Mouse (Mus musculus) limb, embryonic 14.5 days (tissue): ENCODE data around the gene Pigo. TPM values are rescaled to one million over a fixed set of nuclear protein-coding genes. Genes with fewer than 3 reads are reported as not detected.

Experiments
- ATAC-seq: fragments of 200-750 bp; cut with Nextera tagmentation; 2 replicates; pipeline ENCODE4 v1.8.0; 2017; ENCODE audit warnings: low read depth, moderate number of reproducible peaks, moderate TSS enrichment; ENCODE audit not compliant: low FRiP score
- DNase-seq: peaks from one replicate; pipeline ENCODE4 v3.0.0-alpha.2; 2015; ENCODE audit warnings: low spot score
- H3K27ac ChIP-seq: fragments of 300-500 bp; sonication (generic); replicated peaks from 2 replicates; pipeline ENCODE4 v1.5.1; 2014; ENCODE audit warnings: low read depth, mild to moderate bottlenecking, low read length, moderate library complexity, mixed read lengths
- H3K27me3 ChIP-seq: fragments of 300-500 bp; sonication (generic); 2 replicates; pipeline ENCODE4 v1.6.1; 2014; ENCODE audit warnings: low read length, mixed read lengths; ENCODE audit not compliant: control insufficient read depth, insufficient read depth
- H3K36me3 ChIP-seq: fragments of 300-500 bp; sonication (generic); 2 replicates; pipeline ENCODE4 v1.6.1; 2014; ENCODE audit warnings: mild to moderate bottlenecking, low read length, moderate library complexity, mixed read lengths; ENCODE audit not compliant: control insufficient read depth, insufficient read depth
- H3K4me1 ChIP-seq: fragments of 300-500 bp; sonication (generic); 2 replicates; pipeline ENCODE4 v1.6.1; 2014; ENCODE audit warnings: antibody characterized with exemption, low read length, mixed read lengths; ENCODE audit not compliant: control insufficient read depth, insufficient read depth
- H3K4me2 ChIP-seq: fragments of 300-500 bp; sonication (generic); replicated peaks from 2 replicates; pipeline ENCODE4 v1.6.1; 2014; ENCODE audit warnings: low read depth, mild to moderate bottlenecking, low read length, moderate library complexity; ENCODE audit not compliant: severe bottlenecking
- H3K4me3 ChIP-seq: fragments of 300-500 bp; sonication (generic); replicated peaks from 2 replicates; pipeline ENCODE4 v1.5.1; 2014; ENCODE audit warnings: low read length
- H3K9ac ChIP-seq: fragments of 300-500 bp; sonication (generic); 2 replicates; pipeline ENCODE4 v1.6.1; 2014; ENCODE audit warnings: mild to moderate bottlenecking, low read depth, low read length, moderate library complexity; ENCODE audit not compliant: severe bottlenecking
- H3K9me3 ChIP-seq: fragments of 300-500 bp; sonication (generic); 2 replicates; pipeline ENCODE4 v1.6.1; 2016; ENCODE audit warnings: low read length; ENCODE audit not compliant: control insufficient read depth
- POLR2A ChIP-seq: fragments of 200-500 bp; IDR thresholded peaks from 2 replicates; pipeline ENCODE4 v1.8.0; 2012; ENCODE audit warnings: inconsistent platforms, mild to moderate bottlenecking, moderate library complexity, borderline replicate concordance; ENCODE audit not compliant: insufficient read depth, insufficient read length; ENCODE audit errors: extremely low read depth
- WGBS: fragments of 180-500 bp; shearing (Covaris S2); extraction: QIAGEN DNeasy Blood & Tissue Kit; methylation state at CpG from one replicate; pipeline ENCODE4 v1.1.7; 2014; 5-methylcytosine and 5-hydroxymethylcytosine counted together
- polyA plus RNA-seq, 2 experiments: library from polyadenylated mRNA; depleted of rRNA in 1 of 2; stranded (reverse) in 1 of 2; unstranded in 1 of 2; fragments of >200 nt; fragmentation: Nextera tagmentation in 1 of 2; extraction: Ambion mirVana in 1 of 2; gene quantifications; 2 replicates each; pipeline versions ENCODE4 v1.2.1 to v1.2.3; 2012 to 2014

Gene Pigo
- polyA plus RNA-seq, 2 experiments: 17.6 to 33.4 TPM

DNA sequence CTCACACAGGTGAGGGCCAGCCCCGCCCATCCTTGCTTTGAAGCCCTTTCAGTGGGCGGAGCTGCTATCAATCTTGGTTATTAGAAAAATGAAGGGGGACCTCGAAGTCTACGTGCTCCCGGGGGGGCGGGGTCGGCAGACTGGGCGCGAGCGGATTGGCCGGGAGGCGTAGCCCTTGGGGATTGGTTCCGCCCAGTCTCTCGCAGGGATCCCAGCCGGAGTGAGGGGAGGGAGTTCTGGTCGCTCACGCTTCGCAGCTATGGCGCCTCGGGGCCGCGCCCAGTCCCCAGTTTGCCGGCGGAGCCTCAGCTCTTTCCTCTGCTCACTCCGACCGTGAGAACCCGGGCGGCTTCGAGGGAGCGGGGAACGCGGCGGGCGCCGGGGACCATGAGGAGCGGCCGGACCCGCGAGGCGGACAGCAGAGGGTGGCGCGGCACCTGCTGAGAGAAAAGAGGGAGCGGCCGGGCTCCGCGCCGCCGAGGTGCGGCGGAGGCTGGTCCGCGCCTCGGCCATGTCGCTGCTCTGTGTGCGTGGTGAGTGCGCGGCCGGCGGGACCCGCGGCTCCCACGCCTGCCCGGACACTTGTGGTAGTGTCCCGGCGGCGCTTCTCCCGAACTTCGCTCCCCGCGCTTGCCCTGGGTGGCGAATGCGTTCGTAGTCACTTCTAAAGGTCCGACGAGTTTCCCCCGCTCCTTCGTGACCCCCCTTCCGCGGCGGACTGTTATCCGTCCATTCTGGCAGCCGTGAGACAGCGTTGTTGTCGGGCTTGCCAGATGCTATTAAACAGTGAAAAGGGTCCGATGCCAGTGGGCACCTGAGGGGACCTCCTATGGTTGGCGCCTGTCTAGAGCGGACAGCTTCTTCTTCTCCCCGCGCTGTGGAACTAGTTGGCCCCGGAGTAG lies 33.4 kb upstream of the Pigo start, which contains the start of gene Unc13b:
Gene Unc13b (plus strand): TSS at position 201 of the 902 bp plus-strand sequence.
- peak; percentile 87 for DNase-seq
- WGBS: under 1% methylated on average over 55 of the region's 90 CpGs
- TF ChIP-seq POLR2A: 0 out of 2 replicates have a peak, but pooled peaks have one; percentile 28
- ATAC-seq: peak; percentile 93
- H3K9ac ChIP-seq: peak within 1 kb of the TSS; percentile 45; the same call in 1 of the 2 replicates
- H3K27me3 ChIP-seq: peaks cover 15% of the 10 kb centered on the region
- H3K27ac ChIP-seq: no peak within 1 kb of the TSS
- peak within 1 kb of the TSS; percentile 61 for H3K4me3 ChIP-seq
- no peaks in the 10 kb centered on the region for H3K36me3 ChIP-seq
- no peaks in the 10 kb centered on the region for H3K4me1 ChIP-seq
- H3K4me2 ChIP-seq: peak within 1 kb of the TSS; percentile 97
- 0 out of 2 replicates have a peak, but pooled peaks cover 4% of the 10 kb centered on the region for H3K9me3 ChIP-seq

DNA sequence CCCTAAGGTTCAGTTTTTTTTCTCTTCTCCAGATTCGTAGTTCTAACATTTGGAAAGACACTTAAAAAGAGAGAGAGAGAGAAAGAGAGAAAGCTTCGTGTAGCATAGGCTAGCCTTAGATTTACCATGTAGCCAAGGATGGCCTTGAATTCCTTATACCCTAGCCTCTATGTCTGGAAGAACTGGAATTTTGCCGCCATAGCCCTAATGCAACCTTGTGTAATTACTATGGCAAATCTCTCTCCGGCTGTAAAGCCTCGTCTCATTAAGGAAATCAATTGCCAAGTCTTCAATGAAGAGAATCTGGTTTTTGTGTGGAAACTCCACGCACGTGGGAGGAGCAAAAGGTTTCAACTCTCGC lies 32.8 kb upstream of the Pigo start:
- TF ChIP-seq POLR2A: no peak
- Histone ChIP-seq H3K4me2 (peak overlapping the region; percentile 97), H3K9me3 (0 out of 2 replicates have a peak, but pooled peaks cover 4% of the 10 kb centered on the region), H3K4me1 (no peaks in the 10 kb centered on the region), H3K27ac (no peak overlapping the region), H3K9ac (no peak overlapping the region), H3K27me3 (peaks cover 15% of the 10 kb centered on the region), H3K36me3 (no peaks in the 10 kb centered on the region), H3K4me3 (peak overlapping the region; percentile 61)
- WGBS: 14% methylated on average over 8 of the region's 8 CpGs
- DNase-seq: no peak
- ATAC-seq: peak; percentile 5; the same call in 1 of the 2 replicates

DNA sequence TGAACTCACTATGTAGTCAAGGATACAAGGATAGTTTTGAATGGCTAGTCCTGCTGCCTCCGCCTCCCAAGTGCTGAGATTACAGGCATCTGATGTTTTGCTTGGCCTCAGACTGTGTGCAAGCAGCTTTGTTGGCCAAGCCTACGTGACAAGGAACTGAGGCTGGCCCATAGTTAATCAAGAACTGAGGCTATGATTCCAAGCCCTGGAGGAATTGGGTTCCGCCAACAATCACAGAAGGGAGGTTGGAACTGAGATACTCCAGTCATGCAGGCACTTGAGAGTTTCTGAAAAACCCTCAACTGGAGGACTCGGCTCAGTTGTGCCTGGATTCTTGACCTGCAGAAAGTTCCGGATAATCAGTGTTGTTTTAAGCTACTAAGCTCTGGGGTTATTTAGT lies 32.0 kb upstream of the Pigo start:
- H3K36me3 ChIP-seq: no peaks in the 10 kb centered on the region
- H3K27ac ChIP-seq: no peak overlapping the region
- TF ChIP-seq POLR2A: no peak
- no peak overlapping the region for H3K9ac ChIP-seq
- H3K27me3 ChIP-seq: peaks cover 15% of the 10 kb centered on the region
- H3K4me2 ChIP-seq: no peak overlapping the region
- DNase-seq (no peak), ATAC-seq (no peak)
- H3K4me3 ChIP-seq: no peak overlapping the region
- WGBS: 84% methylated on average over 5 of the region's 5 CpGs
- no peaks in the 10 kb centered on the region for H3K4me1 ChIP-seq
- 0 out of 2 replicates have a peak, but pooled peaks cover 4% of the 10 kb centered on the region for H3K9me3 ChIP-seq

DNA sequence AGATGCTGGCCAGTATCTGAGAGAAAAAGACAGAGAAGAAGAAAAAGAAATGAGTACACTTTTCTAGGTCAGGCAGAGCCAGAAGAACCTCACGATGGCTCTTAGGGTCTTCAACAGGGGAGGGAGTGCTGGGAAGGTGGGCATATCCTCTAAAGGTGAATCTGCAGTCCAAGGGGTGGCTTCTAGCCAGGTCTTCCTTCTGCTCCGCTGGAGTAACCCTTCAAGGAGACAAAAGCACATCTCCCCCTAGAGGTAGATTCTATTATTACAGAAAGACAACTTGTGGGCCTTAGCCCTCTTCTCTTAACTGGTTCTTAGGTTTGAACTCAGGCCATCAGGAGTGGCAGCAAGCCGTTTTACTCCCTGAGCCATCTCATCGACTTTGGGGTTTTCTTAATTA lies 27.0 kb upstream of the Pigo start:
- no peak overlapping the region for H3K9ac ChIP-seq
- WGBS: 23% methylated on average over 4 of the region's 4 CpGs
- no peaks in the 10 kb centered on the region for H3K27me3 ChIP-seq
- no peak for TF ChIP-seq POLR2A
- H3K9me3 ChIP-seq: no peaks in the 10 kb centered on the region
- H3K4me3 ChIP-seq: no peak overlapping the region
- no peak for ATAC-seq
- H3K27ac ChIP-seq: no peak overlapping the region
- H3K4me2 ChIP-seq: no peak overlapping the region
- DNase-seq: peak; percentile 87
- H3K4me1 ChIP-seq: no peaks in the 10 kb centered on the region; the same call in 1 of the 2 replicates
- H3K36me3 ChIP-seq: no peaks in the 10 kb centered on the region

DNA sequence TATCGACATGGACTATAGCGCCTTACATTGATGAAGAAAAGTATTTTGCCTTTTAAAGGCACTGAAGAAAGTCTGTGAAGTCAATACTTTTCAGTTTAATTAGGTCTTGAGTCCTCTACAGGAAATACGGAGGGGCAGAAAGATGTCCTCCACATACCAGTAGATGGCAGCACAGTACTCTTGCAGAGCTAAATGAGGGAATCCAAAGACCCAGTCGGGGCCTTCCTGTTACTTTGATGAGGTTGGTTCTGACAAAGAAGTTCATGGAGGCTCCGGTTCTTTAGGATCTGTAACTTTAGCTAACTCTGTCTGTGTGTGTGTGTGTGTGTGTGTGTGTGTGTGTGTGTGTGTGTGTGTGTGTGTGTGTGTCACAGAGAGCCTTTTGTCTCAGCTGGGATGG lies 21.6 kb upstream of the Pigo start:
- H3K4me2 ChIP-seq: peak overlapping the region; percentile 28; the same call in 1 of the 2 replicates
- TF ChIP-seq POLR2A: no peak
- DNase-seq (peak; percentile 90), ATAC-seq (no peak)
- WGBS: 7% methylated on average over 5 of the region's 5 CpGs
- no peaks in the 10 kb centered on the region for H3K27me3 ChIP-seq
- peaks cover 19% of the 10 kb centered on the region for H3K4me1 ChIP-seq
- H3K9me3 ChIP-seq: no peaks in the 10 kb centered on the region
- no peaks in the 10 kb centered on the region for H3K36me3 ChIP-seq
- no peak overlapping the region for H3K4me3 ChIP-seq
- H3K9ac ChIP-seq: peak overlapping the region; percentile 38
- no peak overlapping the region for H3K27ac ChIP-seq
